Mouse (Mus musculus): ENCODE results near the gene Tssk1.
A peak's percentile ranks its signal among the peaks of the same experiment; 100 is the strongest.

Tssk1 gene

GRCm38 (mm10) chr16:17893923-17894322 is at the start of gene Tssk1:
TSS of gene Tssk1 (plus strand) at chr16:17894223.
- no peak for DNase-seq (ENCODE audit: low read depth, low spot score)

GRCm38 (mm10) chr16:17848431-17848830 is 45.6 kb upstream of the Tssk1 start:
- DNase-seq (ENCODE audit: low read depth, low spot score) = no peak

GRCm38 (mm10) chr16:17848928-17849327 is 45.1 kb upstream of the Tssk1 start:
- DNase-seq (ENCODE audit: low read depth, low spot score) = no peak

GRCm38 (mm10) chr16:17849486-17849885 is 44.5 kb upstream of the Tssk1 start:
- no peak for DNase-seq (ENCODE audit: low read depth, low spot score)

- DNase-seq (ENCODE audit: low read depth, low spot score) = no peak
Measured at GRCm38 (mm10) chr16:17851331-17851730, 42.7 kb upstream of the Tssk1 start.

GRCm38 (mm10) chr16:17851860-17852259 is 42.2 kb upstream of the Tssk1 start:
- no peak for DNase-seq (ENCODE audit: low read depth, low spot score)

- no peak for DNase-seq (ENCODE audit: low read depth, low spot score)
Measured at GRCm38 (mm10) chr16:17853263-17853662, 40.8 kb upstream of the Tssk1 start.

- DNase-seq (ENCODE audit: low read depth, low spot score) = no peak
Measured at GRCm38 (mm10) chr16:17857157-17857556, 36.9 kb upstream of the Tssk1 start.

GRCm38 (mm10) chr16:17858592-17858991 is 35.4 kb upstream of the Tssk1 start:
- no peak for DNase-seq (ENCODE audit: low read depth, low spot score)

GRCm38 (mm10) chr16:17865293-17865692 is 28.7 kb upstream of the Tssk1 start:
- no peak for DNase-seq (ENCODE audit: low read depth, low spot score)

- DNase-seq (ENCODE audit: low read depth, low spot score) = no peak
Measured at GRCm38 (mm10) chr16:17865770-17866169, 28.3 kb upstream of the Tssk1 start.

- no peak for DNase-seq (ENCODE audit: low read depth, low spot score)
Measured at GRCm38 (mm10) chr16:17871248-17871647, 22.8 kb upstream of the Tssk1 start.

GRCm38 (mm10) chr16:17872995-17873394 is 21.0 kb upstream of the Tssk1 start:
- no peak for DNase-seq (ENCODE audit: low read depth, low spot score)

GRCm38 (mm10) chr16:17875174-17875573 is 18.8 kb upstream of the Tssk1 start:
- peak; percentile 44 for DNase-seq (ENCODE audit: low read depth, low spot score)

GRCm38 (mm10) chr16:17876096-17876495 is 17.9 kb upstream of the Tssk1 start:
- no peak for DNase-seq (ENCODE audit: low read depth, low spot score)

- no peak for DNase-seq (ENCODE audit: low read depth, low spot score)
Measured at GRCm38 (mm10) chr16:17879571-17879970, 14.5 kb upstream of the Tssk1 start.

- DNase-seq (ENCODE audit: low read depth, low spot score) = no peak
Measured at GRCm38 (mm10) chr16:17882196-17882595, 11.8 kb upstream of the Tssk1 start.

GRCm38 (mm10) chr16:17884116-17884515 is 9.9 kb upstream of the Tssk1 start:
- DNase-seq (ENCODE audit: low read depth, low spot score) = no peak

- no peak for DNase-seq (ENCODE audit: low read depth, low spot score)
Measured at GRCm38 (mm10) chr16:17889689-17890341, 4.2 kb upstream of the Tssk1 start.

- no peak for DNase-seq (ENCODE audit: low read depth, low spot score)
Measured at GRCm38 (mm10) chr16:17890342-17890727, 3.7 kb upstream of the Tssk1 start.

GRCm38 (mm10) chr16:17890917-17891566 is 3.0 kb upstream of the Tssk1 start:
- peak; percentile 85 for DNase-seq (ENCODE audit: low read depth, low spot score)

- peak; percentile 95 for DNase-seq (ENCODE audit: low read depth, low spot score)
Measured at GRCm38 (mm10) chr16:17891567-17891959, 2.5 kb upstream of the Tssk1 start, which contains the start of gene Gm20518. TSS of gene Gm20518 (minus strand) at chr16:17891671.

GRCm38 (mm10) chr16:17892606-17893005 is 1.4 kb upstream of the Tssk1 start:
- DNase-seq (ENCODE audit: low read depth, low spot score) = no peak
